Mouse (Mus musculus) MEL (cell line): ENCODE measurements around the gene Slx1b. TPM values are rescaled to one million over a fixed set of nuclear protein-coding genes. Genes with fewer than 3 reads are reported as not detected.
A peak's percentile ranks its signal among the peaks of the same experiment; 100 is the strongest.

Experiments
- DNase-seq: peaks from one replicate; pipeline ENCODE4 v3.0.0; 2011; ENCODE audit warnings: low read depth, low spot score
- H3K27ac ChIP-seq: 2 replicates; pipeline ENCODE4 v1.5.1; 2012; ENCODE audit warnings: low read depth, mild to moderate bottlenecking, control low read depth, low read length, moderate library complexity; ENCODE audit not compliant: control insufficient read depth
- H3K27me3 ChIP-seq, 2 experiments: fragments of 150-350 bp in 1 of 2; sonication (generic) in 1 of 2; 2 replicates each; pipeline ENCODE4 v1.6.1; 2012; ENCODE audit warnings: low read length in 2 of 2, mild to moderate bottlenecking in 2 of 2, improper control_type of control experiment in 1 of 2, moderate library complexity in 1 of 2; ENCODE audit not compliant: insufficient read depth in 2 of 2, control insufficient read depth in 1 of 2
- H3K36me3 ChIP-seq, 2 experiments: 2 replicates each; pipeline ENCODE4 v1.6.1; 2012 to 2014; ENCODE audit warnings: low read length in 2 of 2, improper control_type of control experiment in 1 of 2, inconsistent platforms in 1 of 2, mild to moderate bottlenecking in 1 of 2; ENCODE audit not compliant: insufficient read depth in 2 of 2, control insufficient read depth in 1 of 2
- H3K4me1 ChIP-seq, 2 experiments: fragments of 150-350 bp in 1 of 2; sonication (generic) in 1 of 2; 2 replicates each; pipeline ENCODE4 v1.6.1; 2012; ENCODE audit warnings: low read length in 2 of 2, improper control_type of control experiment in 1 of 2, mild to moderate bottlenecking in 1 of 2; ENCODE audit not compliant: insufficient read depth in 2 of 2, control insufficient read depth in 1 of 2
- H3K4me3 ChIP-seq, 2 experiments: fragments of 150-350 bp in 1 of 2; sonication (generic) in 1 of 2; 2 replicates each; pipeline ENCODE4 v1.5.1; 2012; ENCODE audit warnings: low read depth in 2 of 2, low read length in 2 of 2, mild to moderate bottlenecking in 2 of 2, moderate library complexity in 2 of 2, control low read depth in 1 of 2, improper control_type of control experiment in 1 of 2; ENCODE audit not compliant: control insufficient read depth in 1 of 2, insufficient read depth in 1 of 2
- H3K79me2 ChIP-seq: 2 replicates; pipeline ENCODE4 v1.6.1; 2012; ENCODE audit warnings: mild to moderate bottlenecking, low read length, moderate library complexity; ENCODE audit not compliant: control insufficient read depth, poor library complexity, insufficient read depth
- H3K9ac ChIP-seq: 2 replicates; pipeline ENCODE4 v1.6.1; 2012; ENCODE audit warnings: low read depth, mild to moderate bottlenecking, control low read depth, low read length, moderate library complexity; ENCODE audit not compliant: control insufficient read depth, poor library complexity, severe bottlenecking
- H3K9me3 ChIP-seq: fragments of 150-350 bp; sonication (generic); replicated peaks from 2 replicates; pipeline ENCODE4 v1.6.1; 2012; ENCODE audit warnings: mild to moderate bottlenecking, low read length, improper control_type of control experiment, moderate library complexity; ENCODE audit not compliant: insufficient read depth
- BHLHE40 ChIP-seq: IDR thresholded peaks from 2 replicates; pipeline ENCODE4 v1.6.1; 2012; ENCODE audit warnings: low read depth, mild to moderate bottlenecking, inconsistent platforms, low read length, improper control_type of control experiment, borderline replicate concordance
- CHD1 ChIP-seq: IDR thresholded peaks from 2 replicates; pipeline ENCODE4 v1.6.1; 2012; ENCODE audit warnings: low read depth, mild to moderate bottlenecking, inconsistent platforms, low read length, improper control_type of control experiment
- CHD2 ChIP-seq: IDR thresholded peaks from 2 replicates; pipeline ENCODE4 v1.6.1; 2011; ENCODE audit warnings: low read length, improper control_type of control experiment
- CTCF ChIP-seq, 3 experiments: IDR thresholded peaks in 2 of 3; conservative IDR thresholded peaks in 1 of 3; 2 replicates each; pipeline ENCODE4 v1.5.1; 2011 to 2012; ENCODE audit warnings: low read length in 3 of 3, low read depth in 2 of 3, mild to moderate bottlenecking in 2 of 3, improper control_type of control experiment in 1 of 3, inconsistent platforms in 1 of 3, mixed read lengths in 1 of 3, moderate library complexity in 1 of 3; ENCODE audit not compliant: control insufficient read depth in 1 of 3, insufficient read depth in 1 of 3, poor library complexity in 1 of 3, severe bottlenecking in 1 of 3
- E2F4 ChIP-seq: IDR thresholded peaks from 2 replicates; pipeline ENCODE4 v1.6.1; 2011; ENCODE audit warnings: low read depth, low read length, improper control_type of control experiment, borderline replicate concordance
- ELF1 ChIP-seq: IDR thresholded peaks from 2 replicates; pipeline ENCODE4 v1.6.1; 2014; ENCODE audit warnings: low read depth, mild to moderate bottlenecking, inconsistent platforms, low read length, improper control_type of control experiment, moderate library complexity
- EP300 ChIP-seq, 2 experiments: IDR thresholded peaks; 2 replicates each; pipeline ENCODE4 v1.6.1; 2011; ENCODE audit warnings: improper control_type of control experiment in 2 of 2, low read length in 2 of 2, low read depth in 1 of 2, mild to moderate bottlenecking in 1 of 2
- ETS1 ChIP-seq: IDR thresholded peaks from 2 replicates; pipeline ENCODE4 v1.6.1; 2012; ENCODE audit warnings: low read depth, mild to moderate bottlenecking, inconsistent platforms, low read length, improper control_type of control experiment, moderate library complexity
- GABPA ChIP-seq: IDR thresholded peaks from 2 replicates; pipeline ENCODE4 v1.6.1; 2012; ENCODE audit warnings: low read depth, mild to moderate bottlenecking, inconsistent platforms, low read length, improper control_type of control experiment, moderate library complexity
- GATA1 ChIP-seq: IDR thresholded peaks from 2 replicates; pipeline ENCODE4 v1.6.1; 2011; ENCODE audit warnings: low read depth, low read length, improper control_type of control experiment
- HCFC1 ChIP-seq: IDR thresholded peaks from 2 replicates; pipeline ENCODE4 v1.6.1; 2012; ENCODE audit warnings: low read depth, mild to moderate bottlenecking, inconsistent platforms, low read length, improper control_type of control experiment, moderate library complexity
- JUND ChIP-seq: IDR thresholded peaks from 2 replicates; pipeline ENCODE4 v1.6.1; 2011; ENCODE audit warnings: low read depth, mild to moderate bottlenecking, improper control_type of control experiment, low read length
- KAT2A ChIP-seq: conservative IDR thresholded peaks from 2 replicates; pipeline ENCODE4 v1.6.1; 2012; ENCODE audit warnings: low read depth, low read length, improper control_type of control experiment, inconsistent platforms
- MAFK ChIP-seq: IDR thresholded peaks from 2 replicates; pipeline ENCODE4 v1.6.1; 2011; ENCODE audit warnings: low read depth, mild to moderate bottlenecking, low read length, improper control_type of control experiment, borderline replicate concordance
- MAX ChIP-seq: IDR thresholded peaks from 2 replicates; pipeline ENCODE4 v1.6.1; 2011; ENCODE audit warnings: low read length, improper control_type of control experiment
- MAZ ChIP-seq: IDR thresholded peaks from 2 replicates; pipeline ENCODE4 v1.6.1; 2012; ENCODE audit warnings: low read depth, mild to moderate bottlenecking, inconsistent platforms, low read length, improper control_type of control experiment
- MEF2A ChIP-seq: IDR thresholded peaks from 2 replicates; pipeline ENCODE4 v1.6.1; 2014; ENCODE audit warnings: low read depth, mild to moderate bottlenecking, inconsistent platforms, low read length, improper control_type of control experiment; ENCODE audit not compliant: poor library complexity, insufficient replicate concordance, severe bottlenecking; ENCODE audit errors: extremely low read depth
- MXI1 ChIP-seq: IDR thresholded peaks from 2 replicates; pipeline ENCODE4 v1.6.1; 2011; ENCODE audit warnings: mild to moderate bottlenecking, low read depth, low read length, improper control_type of control experiment
- MYC ChIP-seq: IDR thresholded peaks from 2 replicates; pipeline ENCODE4 v1.6.1; 2011; ENCODE audit warnings: low read depth, mild to moderate bottlenecking, low read length, improper control_type of control experiment, moderate library complexity
- NRF1 ChIP-seq: IDR thresholded peaks from 2 replicates; pipeline ENCODE4 v1.6.1; 2014; ENCODE audit warnings: low read depth, mild to moderate bottlenecking, inconsistent platforms, low read length, improper control_type of control experiment, moderate library complexity; ENCODE audit not compliant: poor library complexity, insufficient read depth, severe bottlenecking
- POLR2A ChIP-seq, 2 experiments: IDR thresholded peaks; 2 replicates each; pipeline ENCODE4 v1.6.1; 2011 to 2012; ENCODE audit warnings: low read length in 2 of 2, mild to moderate bottlenecking in 2 of 2, control low read depth in 1 of 2, improper control_type of control experiment in 1 of 2, low read depth in 1 of 2, moderate library complexity in 1 of 2; ENCODE audit not compliant: control insufficient read depth in 1 of 2, insufficient read depth in 1 of 2, poor library complexity in 1 of 2
- POLR2AphosphoS2 ChIP-seq: IDR thresholded peaks from 2 replicates; pipeline ENCODE4 v1.6.1; 2011; ENCODE audit warnings: low read length, improper control_type of control experiment
- POLR2AphosphoS5 ChIP-seq: IDR thresholded peaks from 2 replicates; pipeline ENCODE4 v1.6.1; 2012; ENCODE audit warnings: low read depth, borderline replicate concordance, mild to moderate bottlenecking, inconsistent platforms, low read length, moderate library complexity, mixed read lengths
- RAD21 ChIP-seq: IDR thresholded peaks from 2 replicates; pipeline ENCODE4 v1.6.1; 2011; ENCODE audit warnings: mild to moderate bottlenecking, low read depth, low read length, improper control_type of control experiment
- RCOR1 ChIP-seq: IDR thresholded peaks from 2 replicates; pipeline ENCODE4 v1.6.1; 2012; ENCODE audit warnings: low read depth, mild to moderate bottlenecking, inconsistent platforms, low read length, improper control_type of control experiment
- SIN3A ChIP-seq: IDR thresholded peaks from 2 replicates; pipeline ENCODE4 v1.6.1; 2012; ENCODE audit warnings: low read length, improper control_type of control experiment, inconsistent platforms
- SMC3 ChIP-seq: IDR thresholded peaks from 2 replicates; pipeline ENCODE4 v1.6.1; 2011; ENCODE audit warnings: low read depth, low read length, improper control_type of control experiment
- TBP ChIP-seq: IDR thresholded peaks from 2 replicates; pipeline ENCODE4 v1.8.0; 2011; ENCODE audit warnings: low read depth, low read length, improper control_type of control experiment
- UBTF ChIP-seq: IDR thresholded peaks from 2 replicates; pipeline ENCODE4 v1.6.1; 2012; ENCODE audit warnings: low read depth, mild to moderate bottlenecking, inconsistent platforms, low read length, improper control_type of control experiment, moderate library complexity, borderline replicate concordance; ENCODE audit not compliant: insufficient read depth
- USF1 ChIP-seq: IDR thresholded peaks from 2 replicates; pipeline ENCODE4 v1.6.1; 2014; ENCODE audit warnings: low read depth, mild to moderate bottlenecking, inconsistent platforms, low read length, improper control_type of control experiment, moderate library complexity
- USF2 ChIP-seq, 2 experiments: IDR thresholded peaks; 2 replicates each; pipeline ENCODE4 v1.6.1; 2011 to 2012; ENCODE audit warnings: improper control_type of control experiment in 2 of 2, low read length in 2 of 2, borderline replicate concordance in 1 of 2, inconsistent platforms in 1 of 2, low read depth in 1 of 2, mild to moderate bottlenecking in 1 of 2; ENCODE audit not compliant: insufficient read depth in 1 of 2
- ZC3H11A ChIP-seq: IDR thresholded peaks from 2 replicates; pipeline ENCODE4 v1.6.1; 2012; ENCODE audit warnings: low read depth, mild to moderate bottlenecking, inconsistent platforms, low read length, improper control_type of control experiment
- ZKSCAN1 ChIP-seq: IDR thresholded peaks from 2 replicates; pipeline ENCODE4 v1.6.1; 2012; ENCODE audit warnings: low read depth, mild to moderate bottlenecking, inconsistent platforms, low read length, improper control_type of control experiment, moderate library complexity
- ZMIZ1 ChIP-seq: IDR thresholded peaks from 2 replicates; pipeline ENCODE4 v1.6.1; 2012; ENCODE audit warnings: low read depth, mild to moderate bottlenecking, inconsistent platforms, low read length, improper control_type of control experiment, moderate library complexity
- ZNF384 ChIP-seq: IDR thresholded peaks from 2 replicates; pipeline ENCODE4 v1.6.1; 2012; ENCODE audit warnings: low read depth, mild to moderate bottlenecking, inconsistent platforms, low read length, improper control_type of control experiment
- polyA plus RNA-seq, 2 experiments: library from polyadenylated mRNA; stranded (reverse) in 1 of 2; unstranded in 1 of 2; fragments of >175 nt in 1 of 2; fragments of >200 nt in 1 of 2; gene quantifications; 2 replicates each; pipeline versions ENCODE4 v1.2.1 to v1.2.4; 2012; ENCODE audit warnings: low replicate concordance in 2 of 2, low read depth in 1 of 2; ENCODE audit not compliant: insufficient read length in 2 of 2, insufficient read depth in 1 of 2, missing spikeins in 1 of 2
- total RNA-seq: library from RNA; depleted of rRNA; stranded (reverse); fragments of 300-350 nt; gene quantifications from 2 replicates; pipeline ENCODE4 v1.2.3, GENCODE M21; 2012

Slx1b gene
- total and polyA plus RNA-seq, 3 experiments, result 4.6 to 10.2 TPM; not detected in 1

DNA sequence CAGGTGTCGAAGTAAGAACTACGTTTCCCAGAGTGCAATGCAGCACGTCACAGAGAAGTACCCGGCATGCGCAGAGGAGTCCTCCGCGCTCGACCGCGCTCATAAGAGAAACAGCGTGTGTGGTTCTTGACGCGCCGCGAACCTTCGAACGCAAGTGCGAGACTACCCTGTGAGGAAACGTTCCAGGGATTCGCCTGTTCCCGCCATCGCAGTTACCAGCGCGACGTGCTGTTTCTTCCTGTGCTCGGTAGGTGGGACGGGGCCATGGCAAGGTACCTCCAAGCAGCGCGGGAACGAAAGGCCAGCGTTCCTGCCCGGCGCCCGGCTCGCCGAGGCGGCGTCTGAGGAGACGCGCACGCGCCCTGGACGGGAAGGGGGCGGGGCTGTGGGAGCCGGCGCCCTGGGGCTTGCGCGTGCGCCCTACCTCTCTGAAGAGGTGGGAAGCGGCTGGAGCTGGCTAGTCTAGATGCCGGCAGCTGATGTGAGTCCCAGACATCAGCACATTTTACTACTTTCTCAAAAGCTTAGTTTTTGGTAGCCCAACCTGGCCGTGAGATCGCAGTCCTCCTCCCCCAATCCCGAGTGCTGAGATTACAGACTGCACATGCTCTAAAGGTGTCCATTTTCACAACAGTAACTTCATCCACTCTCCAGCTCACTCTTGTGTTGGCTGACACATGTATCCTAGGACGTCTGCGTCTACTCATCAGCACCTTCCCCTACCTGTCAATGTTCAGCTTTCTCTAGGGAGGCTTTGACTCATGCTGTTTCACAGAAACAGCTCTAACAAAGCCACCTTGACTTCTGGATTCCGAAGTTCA, 46.1 kb downstream of the Slx1b start, which contains the start of gene Sgf29:
Sgf29 (plus strand) TSS at position 79 of the 821 bp plus-strand sequence.
- Histone ChIP-seq H3K9me3 (no peaks in the 10 kb centered on the region), H3K27me3 (no peaks in the 10 kb centered on the region), H3K79me2 (peaks cover 6% of the 10 kb centered on the region), H3K27ac (peak within 1 kb of the TSS; percentile 91), H3K36me3 (peaks cover 0 to 28% of the 10 kb centered on the region in 2 experiments; a peak in 2 of 4 replicates), H3K4me3 (peak within 1 kb of the TSS; percentile 56 to 63), H3K4me1 (peaks cover 16 to 17% of the 10 kb centered on the region in 2 experiments; a peak in 3 of 4 replicates), H3K9ac (peak within 1 kb of the TSS; percentile 89)
- DNase-seq, result peak; percentile 95
- TF ChIP-seq ZKSCAN1, result no peak
- TF ChIP-seq NRF1, result peak; percentile 79
- peak; percentile 100 for TF ChIP-seq POLR2A (IDR thresholded peaks at IDR 0.05; ENCODE audit: control insufficient read depth in 1 of 2, insufficient read depth in 1 of 2, low read depth in 1 of 2, low read length in 2 of 2, poor library complexity in 1 of 2)
- peak; percentile 100 for TF ChIP-seq HCFC1
- TF ChIP-seq MAFK, result no peak
- no peak for TF ChIP-seq ZNF384
- TF ChIP-seq CTCF (IDR thresholded peaks at IDR 0.05 in 2 of 3, conservative IDR thresholded peaks at IDR 0.05 in 1 of 3; ENCODE audit: control insufficient read depth in 1 of 3, insufficient read depth in 1 of 3, low read depth in 2 of 3, low read length in 3 of 3, poor library complexity in 1 of 3, severe bottlenecking in 1 of 3), result no peak
- peak; percentile 72; the same call in 1 of the 2 replicates for TF ChIP-seq POLR2AphosphoS5
- peak; percentile 95 for TF ChIP-seq MYC
- TF ChIP-seq ETS1, result 0 out of 2 replicates have a peak, but pooled peaks have one; percentile 33
- TF ChIP-seq KAT2A, result peak; percentile 91
- TF ChIP-seq USF1, result peak; percentile 41
- TF ChIP-seq GABPA, result no peak
- no peak for TF ChIP-seq UBTF
- TF ChIP-seq ELF1, result no peak
- TF ChIP-seq RCOR1, result no peak
- peak; percentile 70 for TF ChIP-seq TBP
- no peak for TF ChIP-seq MEF2A
- TF ChIP-seq MAX, result peak; percentile 92
- no peak for TF ChIP-seq RAD21
- peak; percentile 94 for TF ChIP-seq MXI1
- TF ChIP-seq CHD2, result no peak
- peak; percentile 39; the same call in 1 of the 2 replicates for TF ChIP-seq CHD1
- 0 out of 2 replicates have a peak, but pooled peaks have one; percentile 8 for TF ChIP-seq GATA1
- peak; percentile 98 for TF ChIP-seq ZMIZ1
- peak; percentile 64; the same call in 1 of the 2 replicates for TF ChIP-seq E2F4
- no peak for TF ChIP-seq SMC3
- TF ChIP-seq POLR2AphosphoS2, result peak; percentile 99
- TF ChIP-seq USF2 (IDR thresholded peaks at IDR 0.05; ENCODE audit: borderline replicate concordance in 1 of 2, insufficient read depth in 1 of 2, low read depth in 1 of 2, low read length in 2 of 2), result no peak
- no peak for TF ChIP-seq BHLHE40
- peak; percentile 92 for TF ChIP-seq SIN3A
- TF ChIP-seq JUND, result no peak
- no peak for TF ChIP-seq MAZ
- no peak for TF ChIP-seq ZC3H11A
- peak in 1 of 2 experiments; percentile 25; a peak in 1 of 4 replicates for TF ChIP-seq EP300 (IDR thresholded peaks at IDR 0.05; ENCODE audit: low read depth in 1 of 2, low read length in 2 of 2)
